Mouse (Mus musculus): ENCODE measurements around the gene Tnnc1. TPM values are rescaled to one million over a fixed set of nuclear protein-coding genes. Genes with fewer than 3 reads are reported as not detected.
A peak's percentile ranks its signal among the peaks of the same experiment; 100 is the strongest.

The Tnnc1 gene
- total RNA-seq, 2 experiments from 2014 or later: 2.4 to 2.9 TPM

DNA sequence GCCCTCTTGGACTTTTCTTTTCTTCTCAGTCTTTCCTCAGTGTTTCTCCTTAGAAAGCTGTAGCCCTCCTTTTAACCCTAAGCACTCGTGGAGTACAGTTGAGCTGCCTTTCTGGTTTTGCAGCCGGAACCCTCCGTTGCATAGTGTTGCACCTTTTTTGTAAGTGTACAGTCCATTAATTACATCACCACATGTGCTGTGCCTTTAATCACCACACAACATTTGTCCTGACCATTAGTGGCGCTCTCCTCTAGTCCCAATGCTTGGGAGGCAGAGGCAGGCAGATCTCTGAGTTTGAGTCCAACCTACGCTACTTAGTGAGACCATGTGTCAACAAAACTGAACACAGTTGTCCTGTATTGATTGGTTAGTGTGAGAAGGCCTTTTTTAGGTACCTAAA lies 44.0 kb downstream of the Tnnc1 start:
- Histone ChIP-seq H3K4me3 (peak overlapping the region; percentile 99), H3K27ac (peak overlapping the region; percentile 98)
- DNase-seq (ENCODE audit: low spot score in 2 of 2): no peak
- TF ChIP-seq CTCF (conservative IDR thresholded peaks at IDR 0.05): no peak

DNA sequence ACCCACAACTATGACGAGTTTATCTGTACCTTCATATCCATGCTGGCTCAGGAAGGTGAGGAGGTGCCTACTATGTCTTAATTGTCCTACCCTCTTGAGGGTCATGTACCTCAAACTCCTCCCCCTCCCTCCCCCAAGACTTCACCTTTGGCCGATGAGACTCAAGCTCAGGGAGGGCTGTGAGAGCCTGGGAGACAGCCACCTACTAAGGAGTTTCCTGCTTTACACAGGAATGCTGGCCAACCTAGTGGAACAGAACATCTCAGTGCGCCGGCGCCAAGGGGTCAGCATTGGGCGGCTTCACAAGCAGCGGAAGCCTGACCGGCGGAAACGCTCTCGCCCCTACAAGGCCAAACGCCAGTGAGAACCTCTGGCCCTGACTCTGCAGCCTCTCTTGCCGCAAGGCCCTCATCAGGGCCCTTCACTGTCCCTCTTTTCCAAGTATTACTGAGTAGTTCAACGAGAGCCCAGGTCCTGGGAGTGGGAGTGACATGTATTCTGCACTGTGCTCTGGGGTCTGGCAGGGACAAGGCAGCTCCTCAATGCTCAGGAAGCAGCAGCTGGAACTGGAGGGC lies 50.5 kb downstream of the Tnnc1 start:
- no peak overlapping the region for H3K4me3 ChIP-seq
- no peak for TF ChIP-seq CTCF (conservative IDR thresholded peaks at IDR 0.05)
- DNase-seq (ENCODE audit: low spot score in 2 of 2): no peak
- H3K27ac ChIP-seq: no peak overlapping the region

DNA sequence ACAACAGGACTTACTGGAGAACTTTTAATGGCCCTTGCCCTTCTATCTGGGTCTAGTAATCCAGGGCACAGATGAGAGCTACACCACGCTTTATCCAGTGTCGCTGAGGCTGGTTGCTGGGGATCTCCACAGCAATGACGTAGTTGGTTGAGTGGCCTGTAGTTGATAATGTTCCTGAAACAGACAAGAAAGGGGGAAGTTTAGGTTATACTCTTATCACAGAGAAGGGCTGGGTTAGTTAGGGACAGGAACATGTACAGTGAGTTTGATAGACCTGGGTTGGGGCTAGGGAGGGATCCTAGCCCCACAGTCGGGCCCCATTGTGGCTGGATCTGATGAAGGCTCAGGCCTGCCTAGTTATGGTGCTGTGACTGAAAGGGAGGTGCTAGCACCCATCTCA lies 52.3 kb downstream of the Tnnc1 start:
- no peak for TF ChIP-seq CTCF (conservative IDR thresholded peaks at IDR 0.05)
- Histone ChIP-seq H3K4me3 (no peak overlapping the region), H3K27ac (no peak overlapping the region)
- no peak for DNase-seq (ENCODE audit: low spot score in 2 of 2)

- H3K27ac ChIP-seq: no peak overlapping the region
- no peak for TF ChIP-seq CTCF (conservative IDR thresholded peaks at IDR 0.05)
- no peak for DNase-seq (ENCODE audit: low spot score in 2 of 2)
- no peak overlapping the region for H3K4me3 ChIP-seq
Observed at GRCm38 (mm10) chr14:31260932-31261331, 52.8 kb downstream of the Tnnc1 start.

Other genes starting within 250 kb of the Tnnc1 start
- gene Glt8d1, start 206.9 kb upstream of the Tnnc1 start, total RNA-seq (2021): 10 to 100 TPM; 39.9 to 49.9 TPM
- gene Spcs1, start 206.6 kb upstream of the Tnnc1 start, total RNA-seq (2021): 100 to 1,000 TPM; 156 to 162 TPM
- 10 to 100 TPM; 56.3 to 56.8 TPM for gene Pbrm1, start 189.2 kb upstream of the Tnnc1 start, total RNA-seq (2021)
- gene Gnl3, start 189.2 kb upstream of the Tnnc1 start, total RNA-seq (2021): 10 to 100 TPM; 48.8 to 54.1 TPM
- 10 to 100 TPM; 26.4 to 28.0 TPM for gene Smim4, start 79.4 kb upstream of the Tnnc1 start, total RNA-seq (2021)
- gene Nt5dc2, start 77.3 kb upstream of the Tnnc1 start, total RNA-seq (2021): 10 to 100 TPM; 12.6 to 13.4 TPM
- gene Stab1, start 39.7 kb upstream of the Tnnc1 start, total RNA-seq (2021): 10 to 100 TPM; 23.2 TPM
- 100 to 1,000 TPM; 472 to 491 TPM for gene Nisch, start 8.6 kb downstream of the Tnnc1 start, total RNA-seq (2021)
- 1 to 10 TPM; 5.0 to 6.1 TPM for gene Sema3g, start 9.5 kb downstream of the Tnnc1 start, total RNA-seq (2021)
- gene Phf7, start 43.0 kb downstream of the Tnnc1 start, total RNA-seq (2021): 1 to 10 TPM; 5.3 to 6.0 TPM
- 100 to 1,000 TPM; 130 to 144 TPM for gene Bap1, start 43.1 kb downstream of the Tnnc1 start, total RNA-seq (2021)
- 1 to 10 TPM; 4.6 to 5.8 TPM for gene Dnah1, start 115.6 kb downstream of the Tnnc1 start, total RNA-seq (2021)
- 10 to 100 TPM; 35.6 to 39.4 TPM for gene Capn7, start 128.3 kb downstream of the Tnnc1 start, total RNA-seq (2021)
- 100 to 1,000 TPM; 147 to 158 TPM for gene Sh3bp5, start 227.8 kb downstream of the Tnnc1 start, total RNA-seq (2021)